ENCODE assay signal across 16 mouse cellular contexts in the genomic region with DNA sequence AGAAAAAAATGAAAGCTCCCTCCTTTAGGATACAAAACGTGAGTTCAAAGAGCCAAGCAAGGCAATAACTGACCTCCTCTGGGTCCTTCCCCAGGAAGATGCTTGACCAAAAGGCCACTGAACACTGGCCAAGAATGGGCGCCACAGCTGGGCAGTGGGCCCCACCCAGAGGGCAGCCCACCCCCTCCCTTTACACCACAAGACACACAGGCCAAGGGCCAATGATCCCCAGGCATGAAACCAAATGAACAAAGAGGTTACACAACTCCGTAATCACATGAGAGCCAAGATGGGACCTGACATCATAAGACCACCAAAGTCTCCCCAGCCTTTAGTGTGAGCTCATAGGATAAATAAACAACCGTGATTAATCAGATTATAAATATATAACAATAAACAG.
"Had no signal": no experiment of that assay in that cellular context is flagged by ENCODE, and none has a peak within 500 bp of the region (broad histone marks: within the 10 kb centered on the region; RNA-seq: fewer than 3 reads in every experiment).

No protein-coding gene starts in this region.

- H3K4me1 ChIP-seq: megakaryocyte, embryonic 14.5 days had no signal

- H3K4me3 ChIP-seq: lung, embryonic 15.5 days; megakaryocyte, embryonic 14.5 days; midbrain, embryonic 13.5 days; midbrain, embryonic 15.5 days; neural tube, embryonic 12.5 days had no signal

- H3K4me2 ChIP-seq: lung, embryonic 15.5 days; midbrain, embryonic 11.5 days; midbrain, embryonic 13.5 days; midbrain, embryonic 15.5 days; neural tube, embryonic 12.5 days had no signal

- H3K9me3 ChIP-seq: lung, embryonic 15.5 days; midbrain, embryonic 13.5 days; midbrain, embryonic 15.5 days; neural tube, embryonic 12.5 days had no signal

- DNase-seq: liver, postnatal 0 days; lung, adult 2 months; lung, postnatal 14 days; lung, postnatal 36 days; right cerebral cortex, postnatal 14 days; thymus, adult 18-20 months; thymus, postnatal 14 days; thymus, postnatal 36 days had no signal

- H3K9ac ChIP-seq: liver, postnatal 0 days; lung, embryonic 15.5 days; midbrain, embryonic 13.5 days; midbrain, embryonic 15.5 days; neural tube, embryonic 12.5 days had no signal

- H3K27ac ChIP-seq: lung, embryonic 15.5 days; macrophage; midbrain, embryonic 13.5 days; neural tube, embryonic 12.5 days had no signal

- H3K36me3 ChIP-seq: lung, embryonic 15.5 days; midbrain, embryonic 15.5 days; neural tube, embryonic 12.5 days had no signal

- ATAC-seq: liver, postnatal 0 days; lung, postnatal 0 days; midbrain, embryonic 13.5 days; midbrain, embryonic 15.5 days had no signal

- H3K27me3 ChIP-seq: lung, embryonic 15.5 days; megakaryocyte, embryonic 14.5 days; midbrain, embryonic 13.5 days; midbrain, embryonic 15.5 days; neural tube, embryonic 12.5 days had no signal
